Mouse (Mus musculus) stomach, postnatal 0 days (tissue): Measurements from ENCODE around the gene Mat2a.

Source experiments
- CTCF ChIP-seq: IDR thresholded peaks from 2 replicates; pipeline ENCODE4 v1.5.1; 2016; ENCODE audit warnings: antibody characterized with exemption, low read depth, mild to moderate bottlenecking, moderate library complexity
- EP300 ChIP-seq: optimal IDR thresholded peaks from 2 replicates; pipeline ENCODE3; 2016; ENCODE audit warnings: antibody characterized with exemption

DNA sequence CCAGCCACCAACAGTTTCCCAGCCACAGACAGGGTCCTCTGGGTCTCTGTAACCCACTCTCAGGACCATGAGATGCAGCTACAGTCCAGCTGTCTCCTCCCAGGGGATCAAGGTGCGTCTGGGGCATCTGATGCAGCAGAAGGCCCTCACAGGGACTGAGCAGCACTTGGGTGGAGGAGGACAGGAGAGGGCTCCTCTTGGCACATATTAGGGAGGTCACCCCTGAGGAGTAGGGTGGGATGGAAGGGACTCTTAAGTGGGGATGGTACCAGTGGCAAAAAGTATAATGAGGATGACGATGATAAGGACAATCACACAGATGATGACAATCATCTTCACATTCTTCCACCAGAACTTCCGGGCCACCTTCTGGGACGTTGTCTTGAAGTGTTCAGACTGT lies 54.1 kb downstream of the Mat2a start:
- no peak for TF ChIP-seq CTCF
- TF ChIP-seq EP300, result no peak
